Mouse (Mus musculus): ENCODE measurements around the gene Ubap2l.

Ubap2l gene

DNA sequence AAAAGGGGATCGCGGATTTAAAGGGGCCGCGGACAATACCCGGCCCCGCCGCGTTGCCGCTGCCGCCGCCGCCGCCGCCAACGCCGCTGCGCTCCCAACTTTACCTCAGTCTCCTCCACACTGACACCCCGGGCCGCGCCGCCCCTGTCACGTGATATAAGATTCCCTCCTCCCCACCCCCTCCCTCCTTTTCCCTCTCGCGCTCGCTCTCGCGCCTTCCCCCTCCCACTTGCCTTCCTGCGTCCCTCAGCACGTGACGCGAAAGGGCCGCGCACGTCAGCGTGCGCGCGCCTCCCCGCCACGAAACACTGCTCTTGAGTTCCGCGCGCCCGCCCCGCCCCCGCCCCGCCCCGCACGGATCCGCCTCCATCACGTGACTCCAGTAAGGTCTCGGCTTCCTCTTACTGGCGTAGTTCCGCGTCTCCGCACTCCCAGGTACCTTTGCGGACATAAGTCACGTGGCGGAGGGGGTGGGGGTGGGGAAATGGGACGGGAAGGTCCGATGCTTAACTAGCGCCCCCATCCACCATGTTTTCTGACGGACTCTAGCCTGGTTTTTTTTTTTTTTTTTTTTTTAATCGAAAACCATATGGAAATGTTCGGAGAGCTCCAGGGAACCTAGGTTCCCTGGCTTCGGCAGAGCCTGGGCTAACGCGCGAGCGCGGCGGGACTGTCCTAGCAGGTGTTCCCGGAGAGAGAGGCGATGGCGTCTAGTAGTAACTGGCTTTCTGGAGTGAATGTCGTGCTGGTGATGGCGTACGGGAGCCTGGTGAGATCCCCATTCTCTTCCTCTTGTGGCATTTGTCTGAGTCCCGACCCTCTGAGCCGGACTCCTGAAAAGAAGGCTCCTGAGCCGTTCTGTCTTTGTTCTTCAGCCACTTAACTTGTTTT is at the start of gene Ubap2l:
Ubap2l (minus strand) TSS at position 278 of the 891 bp plus-strand sequence.
- DNase-seq (ENCODE audit: low read depth, low spot score): peak; percentile 97

DNA sequence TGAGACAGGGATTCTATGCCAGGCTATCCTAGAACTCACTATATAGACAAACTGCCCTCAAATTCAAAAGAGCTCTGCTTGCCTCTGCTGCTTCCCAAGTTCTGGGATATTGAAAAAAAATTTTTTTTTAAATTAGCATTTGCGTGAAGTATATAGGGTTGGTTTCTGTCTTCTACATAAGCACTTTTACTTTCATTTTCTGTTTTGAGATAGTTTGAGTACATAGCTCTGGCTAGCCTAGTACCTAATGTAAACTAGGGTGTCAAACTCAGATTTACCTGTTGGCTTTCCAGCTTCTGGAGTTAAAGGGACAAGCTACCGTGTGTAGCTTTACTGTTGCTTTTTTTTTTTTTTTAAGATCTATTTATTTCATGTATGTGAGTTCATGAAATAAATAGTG is 49.2 kb upstream of the Ubap2l start:
- DNase-seq (ENCODE audit: low read depth, low spot score): no peak

DNA sequence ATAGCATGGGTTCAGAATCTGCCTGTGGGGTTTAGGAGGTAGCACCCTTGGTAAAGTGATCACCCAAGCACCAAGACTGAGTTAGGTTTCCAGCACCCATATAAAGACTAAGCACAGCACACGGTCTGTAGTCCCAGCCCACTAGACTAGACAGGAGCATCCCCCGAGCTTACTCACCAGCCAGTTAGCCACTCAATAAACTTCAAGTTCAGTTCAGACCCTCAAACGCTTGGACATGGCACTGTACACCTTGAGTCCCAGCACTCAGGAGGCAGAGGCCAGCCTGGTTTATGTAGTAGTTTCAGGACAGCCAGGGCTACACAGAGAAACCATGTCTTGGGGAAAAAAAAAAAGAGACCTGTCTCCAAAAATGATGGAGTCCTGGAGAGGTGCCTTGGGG is 48.6 kb upstream of the Ubap2l start:
- DNase-seq (ENCODE audit: low read depth, low spot score): no peak

DNA sequence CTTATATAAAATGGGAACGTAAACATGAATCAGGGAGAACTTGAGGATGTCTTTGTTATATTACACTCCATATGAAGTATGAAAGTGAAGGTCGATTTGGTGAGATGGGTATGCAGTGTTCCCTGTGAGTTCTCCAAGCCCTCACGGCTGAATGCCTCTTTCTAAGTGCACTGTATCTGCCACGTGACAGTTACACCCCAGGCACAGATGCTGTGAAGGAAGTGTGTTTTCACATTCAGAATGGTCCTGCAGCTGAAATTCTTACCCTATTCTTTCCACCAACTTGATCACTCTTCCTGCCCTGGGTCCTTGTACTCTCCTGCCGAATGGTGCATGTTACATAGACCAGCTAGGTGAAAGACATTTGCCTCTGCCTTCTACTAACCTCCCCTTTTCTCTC is 45.5 kb upstream of the Ubap2l start:
- no peak for DNase-seq (ENCODE audit: low read depth, low spot score)

DNA sequence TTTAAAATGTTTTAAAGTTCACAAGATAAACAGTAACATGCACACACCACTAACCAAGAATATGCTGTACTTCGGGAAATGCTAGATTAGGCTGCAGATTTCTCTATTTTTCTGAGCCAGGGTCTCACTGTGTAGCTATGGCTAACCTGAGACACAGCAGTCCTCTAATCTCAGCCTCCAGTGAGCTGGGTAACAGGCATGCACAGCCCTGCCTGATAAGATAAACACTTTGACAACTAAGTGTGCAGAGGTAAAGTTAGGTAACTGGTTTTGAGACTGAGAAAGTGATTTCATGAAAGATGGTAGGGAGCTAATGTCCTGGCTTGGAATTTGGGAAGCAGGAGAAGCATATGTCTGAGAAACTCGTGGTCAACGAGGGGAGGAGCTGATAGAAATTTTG is 42.0 kb upstream of the Ubap2l start:
- no peak for DNase-seq (ENCODE audit: low read depth, low spot score)

DNA sequence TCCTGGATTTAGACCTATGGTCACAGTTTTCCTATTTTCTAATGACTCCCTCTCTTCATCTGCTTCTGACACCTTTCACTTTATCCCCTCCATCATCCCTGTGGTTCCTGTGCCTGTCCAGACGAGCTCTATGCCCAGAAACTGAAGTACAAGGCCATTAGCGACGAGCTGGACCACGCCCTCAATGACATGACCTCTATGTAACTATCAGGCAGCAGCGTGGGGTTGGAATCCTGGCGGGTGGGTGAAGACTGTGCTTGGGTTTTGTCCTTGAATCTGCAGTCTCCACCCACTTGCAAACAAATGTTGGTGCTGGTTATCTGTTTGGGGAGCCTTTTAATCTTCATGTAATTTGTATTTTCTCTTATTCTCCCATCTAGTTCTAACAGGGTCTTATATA is 38.5 kb upstream of the Ubap2l start:
- no peak for DNase-seq (ENCODE audit: low read depth, low spot score)

DNA sequence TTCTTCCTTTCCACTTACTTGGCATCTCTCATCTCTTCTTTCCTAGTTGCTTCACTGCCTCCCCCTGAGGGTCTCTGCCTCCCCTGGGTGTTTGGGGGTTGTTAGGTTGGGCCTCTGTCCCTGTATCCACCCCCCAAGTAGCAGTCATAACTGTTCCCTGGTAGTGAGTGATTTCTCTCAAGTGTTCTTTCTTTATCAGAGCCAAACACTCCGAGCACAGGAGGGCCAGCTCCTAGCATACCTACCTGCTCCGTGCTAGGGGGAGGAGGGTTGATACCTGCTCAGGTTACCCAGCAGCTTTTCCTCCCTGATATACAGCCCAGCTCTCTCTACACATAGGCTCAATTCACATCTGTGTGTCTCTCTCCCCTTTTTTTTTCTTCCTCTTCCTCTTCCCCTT is 36.2 kb upstream of the Ubap2l start:
- DNase-seq (ENCODE audit: low read depth, low spot score): no peak

DNA sequence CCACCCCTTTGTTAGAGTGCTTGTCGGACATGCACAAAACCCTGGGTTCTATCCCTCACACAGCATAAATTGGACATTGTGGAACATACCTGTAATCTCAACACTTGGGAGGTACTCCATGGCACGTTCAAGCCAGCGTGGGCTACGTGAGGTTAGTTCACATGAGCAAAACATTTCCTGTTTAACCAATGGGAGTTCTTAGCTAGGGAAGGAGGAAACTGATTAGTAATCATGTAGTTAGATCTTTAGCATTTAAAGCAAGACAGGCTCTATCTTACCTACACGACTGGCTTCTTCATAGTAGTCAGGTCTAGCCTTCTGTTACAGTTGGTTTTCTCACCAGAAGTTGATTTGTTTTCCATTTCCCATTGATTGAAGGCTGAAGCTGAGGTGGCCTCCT is 33.6 kb upstream of the Ubap2l start:
- DNase-seq (ENCODE audit: low read depth, low spot score): no peak

DNA sequence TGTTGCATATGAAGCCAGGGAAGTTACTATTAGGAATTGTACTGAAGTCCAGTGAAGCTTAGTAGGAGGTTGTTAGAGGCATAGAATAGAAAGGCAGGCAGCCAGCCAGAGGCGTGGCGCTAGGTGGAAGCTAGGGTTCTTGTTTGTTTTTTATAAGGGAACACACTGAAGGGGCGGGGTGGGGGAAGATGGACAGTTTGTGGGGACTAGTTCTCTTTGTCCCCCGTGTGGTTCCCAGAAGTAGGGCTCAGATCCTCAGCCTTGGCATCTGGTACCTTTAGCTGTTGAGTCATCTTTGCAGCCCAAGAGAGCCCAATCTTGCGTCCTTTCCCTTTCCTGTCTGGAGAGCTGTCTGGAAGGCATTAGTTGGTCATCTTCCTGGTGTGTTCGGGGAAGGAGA is 32.9 kb upstream of the Ubap2l start:
- no peak for DNase-seq (ENCODE audit: low read depth, low spot score)

DNA sequence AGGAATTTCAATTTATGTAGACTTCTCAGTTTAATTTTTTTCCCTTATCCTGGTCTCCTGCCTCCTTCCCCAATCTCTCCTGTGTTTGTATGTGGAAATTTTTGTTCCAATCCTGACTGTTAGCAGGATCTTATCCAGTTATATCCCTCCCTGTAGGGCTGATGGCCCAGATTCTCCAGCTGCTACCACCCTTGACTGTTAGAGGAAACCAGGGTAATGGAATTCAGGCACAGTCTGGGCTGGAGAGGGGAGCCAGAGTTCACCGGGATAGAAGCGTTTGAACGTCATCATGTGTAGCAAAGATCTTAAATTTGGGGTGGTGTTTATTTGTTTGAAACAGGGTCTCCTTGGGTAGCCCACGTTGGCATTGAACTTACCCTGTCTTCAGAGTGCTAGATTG is 32.4 kb upstream of the Ubap2l start:
- no peak for DNase-seq (ENCODE audit: low read depth, low spot score)

DNA sequence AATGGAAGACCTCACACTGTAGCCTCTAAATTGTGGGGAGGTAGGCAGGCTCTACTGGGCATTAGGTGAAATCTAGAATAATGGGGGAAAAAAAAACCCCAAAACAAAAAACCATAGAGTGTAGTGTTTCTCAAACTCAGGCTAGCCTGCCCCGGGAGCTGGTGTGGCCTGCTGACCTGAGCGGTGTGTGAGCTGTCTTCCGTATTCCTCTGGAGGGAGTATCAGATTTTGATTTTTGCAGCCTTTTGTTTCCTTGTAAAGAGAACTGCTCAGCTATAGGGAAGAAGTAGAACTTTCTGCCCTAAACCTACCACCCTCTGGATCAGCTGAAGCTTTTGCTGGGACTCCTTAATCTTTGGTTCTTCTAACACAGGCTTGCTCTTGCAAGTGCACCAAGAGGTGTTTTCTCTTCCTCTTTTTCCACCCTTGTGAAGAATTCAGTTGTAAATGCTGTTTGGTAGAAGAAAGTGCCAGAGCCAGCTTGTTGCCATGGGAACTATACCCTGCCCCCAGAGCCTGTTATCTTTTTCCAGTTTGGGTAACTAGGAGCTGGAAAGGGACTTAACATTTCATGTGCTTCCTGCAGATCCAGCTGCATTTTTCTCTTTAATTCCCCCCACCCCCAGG is 31.4 kb upstream of the Ubap2l start:
- no peak for DNase-seq (ENCODE audit: low read depth, low spot score)

DNA sequence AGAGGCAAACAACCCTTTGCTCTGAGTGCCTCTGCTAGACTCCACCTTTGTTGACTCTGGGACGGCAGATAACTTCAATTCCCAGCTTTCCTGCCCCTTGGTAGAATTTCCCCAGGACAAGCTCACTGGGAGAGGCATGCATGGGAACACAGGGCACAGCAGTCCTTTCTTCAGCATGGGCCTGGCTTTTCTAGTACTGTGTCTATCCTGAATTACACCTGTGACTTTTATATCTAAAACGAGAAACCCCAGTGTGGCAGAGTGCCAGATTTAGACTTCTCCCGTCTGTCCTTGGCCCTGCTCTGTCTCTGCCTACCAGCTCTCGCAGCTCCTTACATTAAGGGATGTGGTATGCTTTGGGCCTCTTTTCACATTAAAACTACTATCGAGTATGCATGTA is 30.6 kb upstream of the Ubap2l start:
- DNase-seq (ENCODE audit: low read depth, low spot score): no peak

DNA sequence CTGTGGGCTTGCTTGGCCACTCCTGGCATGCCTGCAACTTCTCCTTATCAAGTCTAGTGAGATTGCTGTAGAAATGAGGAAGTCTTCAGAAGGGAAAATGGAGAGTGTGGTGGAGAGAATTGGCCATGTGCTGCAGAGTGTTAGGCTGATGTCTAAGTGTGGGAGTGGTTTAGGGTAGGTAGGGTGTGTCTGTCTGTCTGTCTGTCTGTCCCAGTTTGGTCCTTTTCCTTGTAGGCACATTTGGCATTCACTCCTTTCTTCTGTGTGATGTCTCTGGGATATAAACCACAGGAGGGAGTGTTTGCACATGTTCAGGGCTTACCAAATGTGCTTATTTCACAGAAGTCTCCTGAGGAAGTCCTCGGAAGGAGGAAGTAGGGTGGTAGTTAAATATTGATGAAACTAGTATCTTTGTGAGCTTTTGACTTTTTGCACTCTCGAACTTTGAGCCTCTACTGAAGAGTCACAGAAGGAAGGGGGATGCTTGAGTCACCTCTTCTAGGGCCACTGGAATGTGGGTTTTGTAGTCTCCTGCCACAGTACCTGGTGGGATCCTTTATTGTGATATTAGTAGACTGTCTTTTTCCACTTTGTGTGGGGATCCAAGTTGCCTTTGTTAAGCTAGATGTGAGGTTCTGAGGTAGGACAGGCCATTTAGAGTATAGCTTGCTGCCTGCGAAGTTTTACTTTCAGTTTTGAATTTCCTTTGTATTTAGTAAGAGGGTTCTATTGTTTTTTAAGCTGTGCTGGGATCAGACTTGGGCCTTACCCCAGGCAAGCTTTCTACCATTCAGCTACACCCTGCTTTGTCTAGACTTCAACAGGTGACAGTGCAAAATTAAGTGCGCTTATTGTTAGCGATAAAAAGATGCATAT is 29.2 kb upstream of the Ubap2l start:
- no peak for DNase-seq (ENCODE audit: low read depth, low spot score)

DNA sequence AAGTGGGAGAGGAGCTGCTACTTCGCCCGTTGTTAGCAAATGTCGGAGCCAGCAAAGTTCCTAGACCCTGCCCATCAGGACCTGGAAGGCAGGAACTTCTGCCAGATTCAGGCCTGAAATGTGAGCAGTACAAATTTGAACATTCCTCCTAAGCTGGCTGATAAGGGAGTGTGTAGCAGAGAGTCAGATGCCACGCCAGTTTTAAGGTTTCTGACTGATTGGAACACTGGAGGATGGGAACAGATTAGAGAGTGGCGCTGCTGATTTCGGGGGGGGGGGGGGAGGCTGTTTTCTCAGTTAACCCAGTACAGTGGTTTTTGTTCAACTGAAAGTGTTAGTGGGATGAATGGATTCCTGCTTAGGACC is 28.1 kb upstream of the Ubap2l start:
- no peak for DNase-seq (ENCODE audit: low read depth, low spot score)

DNA sequence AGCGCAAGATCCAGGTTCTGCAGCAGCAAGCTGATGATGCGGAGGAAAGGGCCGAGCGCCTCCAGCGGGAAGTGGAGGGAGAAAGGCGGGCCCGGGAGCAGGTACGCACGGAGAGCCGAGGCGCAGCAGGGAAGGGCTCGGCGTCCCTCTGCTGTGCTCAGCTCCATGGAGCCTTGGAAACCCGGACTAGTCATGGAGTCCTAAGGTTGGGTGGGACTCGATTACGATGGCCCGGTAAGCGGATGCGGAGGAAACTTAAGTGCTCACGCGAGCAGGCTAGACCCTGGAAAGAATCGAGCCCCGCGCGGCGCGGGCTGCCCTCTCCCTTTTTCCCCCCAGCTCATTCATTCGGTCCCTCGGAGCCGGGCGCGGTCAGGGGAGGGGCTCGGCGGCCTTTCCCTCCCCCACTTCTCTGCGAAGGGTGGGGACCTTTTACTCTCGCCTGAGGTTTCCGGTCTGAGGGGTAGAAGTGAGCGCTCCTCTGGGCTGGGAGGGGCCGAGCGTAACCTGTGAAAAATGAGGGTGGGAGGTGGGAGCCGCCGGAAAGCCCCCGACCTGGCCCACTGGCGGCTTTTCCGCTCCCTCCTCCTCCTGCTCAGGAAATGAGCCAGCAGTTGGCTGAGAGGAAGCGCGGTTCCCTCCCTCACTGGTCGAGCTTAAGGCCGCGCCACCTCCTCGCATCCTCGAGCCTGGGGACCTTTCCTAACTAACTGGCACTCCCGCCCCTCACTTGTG is 27.5 kb upstream of the Ubap2l start:
- DNase-seq (ENCODE audit: low read depth, low spot score): no peak

DNA sequence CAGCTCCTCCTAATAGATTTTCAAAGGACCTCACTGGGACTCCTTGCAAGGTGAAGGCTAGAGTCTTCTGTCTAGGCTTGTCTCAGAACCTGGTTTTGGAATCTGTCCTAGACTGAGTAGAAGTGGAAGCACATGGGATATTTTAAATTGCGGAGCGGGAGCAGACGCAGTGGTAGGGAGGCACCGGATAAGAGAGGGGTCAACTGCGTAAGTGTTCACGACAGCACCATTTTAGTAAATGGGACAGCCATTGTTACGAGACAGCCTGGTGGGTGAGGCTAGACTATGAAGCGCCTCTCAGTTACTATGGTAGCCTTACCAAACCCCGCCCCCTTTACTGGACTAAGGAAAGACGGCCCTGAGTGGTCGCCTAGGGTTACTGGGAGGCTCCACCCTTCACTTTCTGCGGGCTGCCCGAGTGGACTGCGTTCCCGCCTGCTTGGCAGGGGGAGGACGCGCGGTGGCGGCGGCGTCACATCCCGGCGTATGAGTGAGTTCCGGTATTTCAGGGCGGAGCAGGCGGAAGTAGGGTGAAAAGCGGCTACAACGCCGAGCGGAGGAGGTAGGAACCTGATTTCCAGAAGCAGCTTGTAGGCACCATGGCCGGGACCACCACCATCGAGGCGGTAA is 26.8 kb upstream of the Ubap2l start:
- DNase-seq (ENCODE audit: low read depth, low spot score): peak; percentile 71

DNA sequence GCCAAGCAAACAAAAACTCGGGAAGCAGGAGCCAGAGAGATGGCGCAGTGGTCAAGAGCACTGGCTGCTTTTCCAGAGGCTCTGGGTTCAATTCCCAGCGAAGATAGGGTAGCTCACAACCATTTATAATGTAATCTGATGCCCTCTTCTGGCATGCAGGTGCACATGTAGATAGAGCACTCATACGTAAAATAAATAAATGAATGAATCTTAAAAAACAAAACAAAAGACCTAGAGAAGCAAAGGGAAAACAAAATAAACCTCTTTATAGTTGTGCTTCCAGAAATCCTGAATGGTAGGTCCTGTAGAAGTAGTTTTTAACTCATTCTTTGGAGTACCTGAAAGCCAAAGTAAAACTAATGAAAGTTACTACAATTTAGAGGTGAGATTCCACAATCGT is 25.8 kb upstream of the Ubap2l start:
- DNase-seq (ENCODE audit: low read depth, low spot score): no peak

DNA sequence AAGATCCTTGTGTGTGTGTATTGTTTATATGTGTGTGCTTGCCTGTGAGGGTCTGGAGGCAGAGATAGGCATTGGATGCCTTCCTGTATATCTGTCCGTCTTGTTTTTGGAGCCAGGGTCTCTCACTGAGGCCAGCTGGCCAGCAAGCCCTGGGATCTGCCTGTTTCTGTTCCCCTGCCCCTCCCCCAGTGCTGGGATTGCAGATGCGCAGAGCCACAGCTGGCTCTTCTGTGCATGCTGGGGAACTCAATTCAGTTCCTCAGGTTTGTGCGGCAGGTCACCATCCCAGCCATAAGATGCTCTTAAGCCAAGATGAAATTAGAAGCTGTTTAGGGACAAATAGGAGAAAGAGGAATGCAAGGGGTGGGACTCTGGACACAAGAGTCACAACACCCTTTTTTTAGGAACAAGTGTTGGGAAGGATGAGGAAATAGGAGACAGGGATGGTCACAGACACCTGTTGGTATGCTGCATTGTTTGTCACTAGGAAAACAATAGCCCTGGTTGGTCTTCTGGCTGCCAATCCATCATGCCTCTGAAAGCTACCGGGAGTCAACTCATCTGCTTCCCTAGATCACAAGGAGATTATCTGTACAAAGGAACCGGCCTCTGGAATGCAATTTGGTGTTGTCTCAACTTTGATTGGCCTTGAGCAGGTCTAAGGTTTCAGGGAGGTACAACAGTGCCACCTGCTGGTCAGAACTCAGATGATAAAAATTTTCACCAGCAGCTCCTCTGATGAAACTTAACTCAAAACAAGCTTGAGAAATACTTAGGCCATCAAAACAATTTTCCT is 24.7 kb upstream of the Ubap2l start:
- peak; percentile 65 for DNase-seq (ENCODE audit: low read depth, low spot score)

DNA sequence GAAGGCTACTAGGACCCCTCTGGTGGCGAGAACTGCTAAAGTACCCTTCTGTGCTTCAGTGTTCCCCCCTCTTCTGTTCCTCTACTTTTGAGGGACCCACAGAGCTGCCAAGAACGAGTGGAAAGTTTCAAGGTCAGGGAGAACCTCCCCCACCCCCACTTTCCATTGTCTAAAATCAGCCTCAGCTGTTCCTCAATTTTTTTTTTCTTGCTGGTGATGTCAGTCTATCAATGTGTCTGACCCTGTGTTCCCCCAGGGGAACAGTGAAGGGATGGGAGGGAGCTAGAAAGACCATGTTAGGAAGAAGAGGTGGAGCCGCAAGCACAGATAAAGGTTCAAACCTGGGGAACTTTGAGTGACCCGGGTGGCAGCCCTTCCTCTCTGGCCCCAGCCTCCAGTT is 19.9 kb upstream of the Ubap2l start, which contains the start of gene Tpm3:
Tpm3 (plus strand) TSS at position 356 of the 400 bp plus-strand sequence.
- no peak for DNase-seq (ENCODE audit: low read depth, low spot score)

DNA sequence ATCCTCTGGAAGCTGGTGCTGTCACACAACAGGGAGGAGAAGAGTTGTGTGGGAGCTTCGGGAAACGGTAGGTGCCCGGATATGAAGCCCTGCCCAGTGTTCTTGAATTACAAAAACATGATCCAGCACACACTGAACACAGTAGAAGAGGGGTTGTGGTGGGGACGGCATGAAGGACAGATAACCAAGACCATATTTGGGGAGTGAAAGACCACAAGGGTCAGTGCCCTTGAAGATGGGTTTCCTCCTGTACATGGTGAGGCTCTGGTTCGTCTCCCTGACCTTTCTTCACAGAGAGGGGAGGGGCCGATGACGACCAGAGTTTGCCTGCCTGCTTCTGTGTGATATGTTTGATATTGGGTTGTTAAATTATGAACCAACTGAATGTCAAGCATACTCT is 17.3 kb upstream of the Ubap2l start:
- DNase-seq (ENCODE audit: low read depth, low spot score): no peak
